Mouse (Mus musculus): ENCODE data around the gene Nsl1.

The Nsl1 gene

GRCm38 (mm10) chr1:191054870-191055532, 7.8 kb upstream of the Nsl1 start:
- DNase-seq (ENCODE audit: low spot score in 2 of 2), result peak in 1 of 2 experiments; percentile 37

- no peak for DNase-seq (ENCODE audit: low spot score in 2 of 2)
Measured at GRCm38 (mm10) chr1:191055533-191055873, 7.3 kb upstream of the Nsl1 start.

- no peak for DNase-seq (ENCODE audit: low spot score in 2 of 2)
Measured at GRCm38 (mm10) chr1:191057461-191057860, 5.4 kb upstream of the Nsl1 start.

- DNase-seq (ENCODE audit: low spot score in 2 of 2), result peak in 1 of 2 experiments; percentile 18
Measured at GRCm38 (mm10) chr1:191062241-191062780, 501 bp upstream of the Nsl1 start.

GRCm38 (mm10) chr1:191063700-191064099, 888 bp downstream of the Nsl1 start:
- no peak for DNase-seq (ENCODE audit: low spot score in 2 of 2)

- no peak for DNase-seq (ENCODE audit: low spot score in 2 of 2)
Measured at GRCm38 (mm10) chr1:191064535-191064934, 1.7 kb downstream of the Nsl1 start.

GRCm38 (mm10) chr1:191065188-191065587, 2.4 kb downstream of the Nsl1 start:
- DNase-seq (ENCODE audit: low spot score in 2 of 2), result no peak

- DNase-seq (ENCODE audit: low spot score in 2 of 2), result no peak
Measured at GRCm38 (mm10) chr1:191068377-191068776, 5.6 kb downstream of the Nsl1 start.

GRCm38 (mm10) chr1:191070259-191070658, 7.4 kb downstream of the Nsl1 start:
- DNase-seq (ENCODE audit: low spot score in 2 of 2), result no peak

- DNase-seq (ENCODE audit: low spot score in 2 of 2), result no peak
Measured at GRCm38 (mm10) chr1:191071613-191072012, 8.8 kb downstream of the Nsl1 start.

- DNase-seq (ENCODE audit: low spot score in 2 of 2), result no peak
Measured at GRCm38 (mm10) chr1:191072329-191072913, 9.6 kb downstream of the Nsl1 start.

- DNase-seq (ENCODE audit: low spot score in 2 of 2), result peak in 1 of 2 experiments; percentile 55
Measured at GRCm38 (mm10) chr1:191073001-191073400, 10.2 kb downstream of the Nsl1 start.

- DNase-seq (ENCODE audit: low spot score in 2 of 2), result no peak
Measured at GRCm38 (mm10) chr1:191073486-191073885, 10.7 kb downstream of the Nsl1 start.

- DNase-seq (ENCODE audit: low spot score in 2 of 2), result no peak
Measured at GRCm38 (mm10) chr1:191075199-191075883, 12.5 kb downstream of the Nsl1 start.

GRCm38 (mm10) chr1:191083230-191083629, 20.4 kb downstream of the Nsl1 start:
- DNase-seq (ENCODE audit: low spot score in 2 of 2), result no peak

GRCm38 (mm10) chr1:191084951-191085559, 22.2 kb downstream of the Nsl1 start:
- peak; percentile 58 to 77 for DNase-seq (ENCODE audit: low spot score in 2 of 2)

- DNase-seq (ENCODE audit: low spot score in 2 of 2), result no peak
Measured at GRCm38 (mm10) chr1:191085597-191085996, 22.8 kb downstream of the Nsl1 start.

- DNase-seq (ENCODE audit: low spot score in 2 of 2), result no peak
Measured at GRCm38 (mm10) chr1:191086304-191086878, 23.6 kb downstream of the Nsl1 start.

GRCm38 (mm10) chr1:191086960-191087359, 24.1 kb downstream of the Nsl1 start:
- no peak for DNase-seq (ENCODE audit: low spot score in 2 of 2)

GRCm38 (mm10) chr1:191087955-191088354, 25.1 kb downstream of the Nsl1 start:
- no peak for DNase-seq (ENCODE audit: low spot score in 2 of 2)

GRCm38 (mm10) chr1:191089355-191089754, 26.5 kb downstream of the Nsl1 start:
- no peak for DNase-seq (ENCODE audit: low spot score in 2 of 2)

- DNase-seq (ENCODE audit: low spot score in 2 of 2), result no peak
Measured at GRCm38 (mm10) chr1:191092050-191092449, 29.2 kb downstream of the Nsl1 start.

All from spleen, postnatal 10 days (tissue).